Mouse (Mus musculus): Measurements from ENCODE around the gene Celf2.

DNA sequence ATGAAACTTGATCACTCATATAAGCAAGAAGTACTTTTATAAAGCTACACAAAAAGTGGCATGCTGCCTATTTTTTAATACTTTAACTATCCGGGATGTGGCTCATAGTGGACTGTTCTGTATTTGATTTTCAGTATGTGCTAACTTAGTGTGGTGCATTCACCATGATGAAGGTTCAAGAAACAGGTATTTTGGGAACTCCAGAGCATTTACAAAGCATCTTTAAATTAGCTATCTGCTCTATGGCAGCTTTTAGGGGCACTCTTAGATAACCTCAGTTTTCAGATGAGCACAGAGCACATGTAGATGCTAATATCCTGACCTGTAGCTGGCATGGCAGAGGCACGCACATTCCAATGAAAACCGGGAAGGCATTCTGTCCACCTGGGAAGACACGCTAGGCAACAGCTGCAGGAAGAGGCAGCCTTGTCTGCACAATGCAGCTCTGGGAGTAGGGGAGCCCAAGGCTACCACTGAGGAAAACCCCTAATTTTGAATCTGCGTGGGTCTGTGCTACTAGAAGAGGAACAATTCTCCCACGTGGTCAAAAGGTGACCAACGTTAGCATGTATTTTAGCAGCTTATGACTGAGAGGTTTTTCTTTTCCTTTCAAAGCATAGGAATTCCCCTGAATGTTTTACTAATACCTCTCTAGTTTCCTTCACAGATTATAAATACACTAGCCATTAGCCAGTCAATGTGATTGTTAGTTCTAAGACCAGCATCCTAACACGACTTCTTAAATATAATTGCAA is 911.1 kb downstream of the Celf2 start:
- no peak for TF ChIP-seq CTCF (IDR thresholded peaks at IDR 0.05; ENCODE audit: low read depth, low read length)
- no peak for TF ChIP-seq POLR2A (IDR thresholded peaks at IDR 0.05; ENCODE audit: borderline replicate concordance, low read depth, low read length)

All from bone marrow macrophage, adult 2 months (primary cell).